Mouse (Mus musculus) cerebellum, postnatal 4 days (tissue): Measurements from ENCODE around the gene Apold1.

Source experiments
- DNase-seq, 2 experiments: peaks; one replicate each; pipeline ENCODE4 v3.0.0; 2022; ENCODE audit warnings: low spot score in 2 of 2, mixed read lengths in 1 of 2

The Apold1 gene

DNA sequence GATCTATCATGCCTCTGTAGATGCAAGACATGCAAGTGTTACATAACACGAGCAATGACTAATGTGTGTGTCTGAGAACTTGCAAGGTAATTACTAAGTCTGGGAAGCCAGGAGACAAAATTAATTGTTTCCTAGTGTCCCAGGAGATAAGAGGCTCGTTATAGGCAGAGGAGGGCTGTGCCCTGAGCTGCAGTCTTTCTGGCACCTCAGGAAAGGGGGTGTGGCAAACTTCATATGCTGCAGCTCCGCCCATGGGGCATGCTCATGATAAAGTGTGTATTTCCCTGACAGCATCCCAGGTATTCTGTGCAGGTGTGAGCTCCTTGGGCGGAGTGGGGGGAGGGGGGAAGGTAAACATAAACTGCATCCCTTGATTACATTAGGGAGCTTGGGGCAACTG lies 9.4 kb upstream of the Apold1 start:
- DNase-seq = no peak

DNA sequence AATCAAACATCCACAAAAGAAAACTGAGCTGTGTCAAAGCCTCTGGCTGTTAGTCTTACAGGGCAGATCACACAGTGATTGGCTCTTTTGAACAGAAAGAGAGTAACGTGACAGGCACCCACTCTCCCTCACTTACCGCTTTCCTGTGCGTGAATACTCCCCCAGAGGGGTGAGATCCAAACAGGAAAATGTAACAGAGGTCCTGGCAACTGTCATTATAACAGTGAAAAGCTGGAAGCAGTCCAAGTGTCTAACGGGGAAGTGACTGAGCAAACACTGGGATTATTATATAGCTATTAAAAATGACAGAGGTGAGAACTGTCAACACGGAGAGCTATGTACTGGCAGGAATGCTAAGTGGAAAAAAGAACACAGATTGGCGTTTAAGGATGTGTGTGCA lies 4.9 kb upstream of the Apold1 start:
- DNase-seq = no peak

DNA sequence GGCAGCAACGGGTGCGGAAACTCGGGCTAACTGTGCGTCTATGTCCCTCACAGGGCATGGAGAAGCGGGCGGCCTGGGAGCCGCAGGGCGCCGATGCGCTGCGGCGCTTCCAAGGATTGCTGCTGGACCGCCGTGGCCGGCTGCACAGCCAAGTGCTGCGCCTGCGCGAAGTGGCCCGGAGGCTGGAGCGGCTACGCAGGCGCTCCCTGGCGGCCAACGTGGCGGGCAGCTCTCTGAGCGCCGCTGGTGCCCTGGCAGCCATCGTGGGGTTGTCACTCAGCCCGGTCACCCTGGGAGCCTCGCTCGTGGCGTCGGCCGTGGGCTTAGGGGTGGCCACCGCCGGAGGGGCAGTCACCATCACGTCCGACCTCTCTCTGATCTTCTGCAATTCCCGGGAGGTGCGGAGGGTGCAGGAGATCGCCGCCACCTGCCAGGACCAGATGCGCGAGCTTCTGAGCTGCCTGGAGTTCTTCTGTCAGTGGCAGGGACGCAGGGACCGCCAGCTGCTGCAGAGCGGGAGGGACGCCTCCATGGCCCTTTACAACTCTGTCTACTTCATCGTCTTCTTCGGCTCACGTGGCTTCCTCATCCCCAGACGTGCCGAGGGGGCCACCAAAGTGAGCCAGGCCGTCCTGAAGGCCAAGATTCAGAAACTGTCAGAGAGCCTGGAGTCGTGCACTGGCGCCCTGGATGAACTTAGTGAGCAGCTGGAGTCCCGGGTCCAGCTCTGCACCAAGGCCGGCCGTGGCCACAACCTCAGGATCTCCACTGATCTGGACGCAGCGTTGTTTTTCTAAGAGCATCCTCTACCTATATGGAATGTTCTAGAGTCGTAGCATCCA lies 2.2 kb downstream of the Apold1 start:
- peak; percentile 73 to 87 for DNase-seq

DNA sequence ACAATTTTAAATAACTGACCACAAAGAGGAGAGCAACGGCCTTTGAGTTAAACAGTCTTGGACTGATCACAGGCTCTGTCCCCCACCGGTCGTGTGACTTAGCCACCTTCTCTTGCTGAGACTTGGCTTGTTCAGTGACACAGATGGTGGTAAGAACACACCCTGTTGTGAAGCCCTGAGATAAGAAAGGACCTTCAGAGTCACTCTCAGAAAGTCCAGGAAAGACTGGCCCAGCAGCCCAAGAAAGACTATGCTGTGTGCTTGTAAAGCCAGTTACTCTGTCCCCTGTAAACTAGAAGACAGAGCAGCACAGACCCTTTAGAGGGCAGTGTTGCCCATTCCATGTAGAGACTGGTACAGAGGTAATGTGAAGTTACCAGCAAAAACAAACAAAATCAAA lies 3.2 kb downstream of the Apold1 start:
- DNase-seq = peak in 1 of 2 experiments; percentile 25

DNA sequence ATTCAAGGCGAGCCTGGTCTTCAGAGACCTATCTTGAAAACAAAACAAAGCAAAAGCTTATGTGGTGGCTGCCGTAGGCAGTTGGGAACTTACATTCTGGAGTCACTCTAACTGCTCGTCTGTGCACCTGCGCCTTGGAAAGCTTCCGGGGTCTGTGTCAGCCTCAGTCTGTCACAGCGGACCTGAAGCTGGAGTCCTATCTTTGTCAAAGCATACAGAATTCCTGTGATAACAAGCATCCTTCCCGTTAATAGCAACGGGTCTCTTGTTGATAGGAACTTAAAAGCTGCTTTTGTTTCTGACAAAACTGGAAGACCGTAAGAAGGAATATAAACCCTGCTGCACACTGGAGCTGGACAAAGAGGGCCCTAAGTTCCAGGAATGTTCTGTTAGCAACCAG lies 6.9 kb downstream of the Apold1 start:
- DNase-seq = no peak

DNA sequence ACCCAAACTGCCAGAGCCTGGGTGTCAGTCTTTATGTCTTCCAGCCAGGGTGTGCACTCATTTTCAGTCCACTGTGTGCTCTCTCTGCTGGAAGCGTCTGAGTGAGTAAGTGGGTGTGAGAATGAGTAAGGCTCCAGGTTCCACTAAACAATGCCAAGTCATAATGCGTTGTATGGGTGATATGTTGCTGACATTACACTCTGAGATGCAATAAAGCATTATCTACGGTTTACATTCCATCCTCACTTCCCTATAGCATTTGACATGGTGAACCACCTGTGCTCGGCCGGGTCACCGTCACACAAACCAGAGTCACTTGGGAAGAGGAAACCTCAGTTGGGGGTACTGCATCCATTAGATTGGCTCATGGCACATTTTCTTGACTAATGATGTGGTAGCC lies 9.2 kb downstream of the Apold1 start:
- DNase-seq = no peak

DNA sequence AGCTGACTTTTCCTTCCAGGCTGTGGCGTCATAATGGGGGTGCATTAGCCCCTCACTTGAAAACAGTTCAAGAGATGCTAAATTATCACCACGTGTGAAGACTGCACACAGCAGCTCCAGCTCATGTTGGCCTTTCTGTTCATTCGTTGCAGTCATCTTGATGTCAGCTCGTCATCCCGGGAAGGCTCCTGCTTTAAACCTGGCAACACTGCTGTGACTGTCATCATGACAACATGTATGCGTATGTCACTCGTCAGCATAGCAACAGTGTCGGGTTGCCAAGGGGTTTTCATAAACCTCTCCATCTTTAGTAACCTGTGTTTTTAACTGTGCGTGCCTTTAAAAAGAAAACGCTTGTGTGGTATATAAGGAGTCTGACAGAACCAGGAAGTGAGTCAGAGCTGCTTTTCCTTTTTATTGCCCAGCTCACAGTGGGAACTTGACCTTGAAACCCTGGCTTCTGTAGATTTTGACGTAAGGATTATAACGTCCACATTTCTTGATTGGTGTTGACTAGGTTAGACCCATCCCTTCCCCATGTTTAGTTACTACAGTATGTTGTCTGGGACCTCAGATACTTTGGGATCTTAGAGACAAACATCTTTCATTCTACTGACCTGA lies 12.6 kb downstream of the Apold1 start:
- DNase-seq = no peak

DNA sequence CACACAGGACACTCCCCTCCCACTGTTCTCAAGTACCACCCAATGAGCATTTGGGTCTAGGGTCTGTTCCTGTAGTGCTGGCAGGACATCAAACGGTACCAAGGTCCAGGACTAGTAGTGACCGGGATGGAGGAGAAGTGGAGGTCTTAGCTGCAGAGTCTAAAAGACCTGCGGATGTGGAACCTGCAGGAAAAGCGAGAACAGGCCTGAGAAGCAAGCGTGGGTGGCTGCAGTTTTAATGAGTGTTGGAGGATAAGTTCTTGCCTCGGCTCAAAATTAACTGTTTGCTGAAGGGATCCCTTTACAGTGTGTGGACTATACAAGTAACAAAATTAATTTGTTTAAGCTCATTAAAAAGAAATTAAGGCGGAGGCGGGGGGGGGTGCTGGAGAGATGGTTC lies 13.5 kb downstream of the Apold1 start:
- DNase-seq = no peak

DNA sequence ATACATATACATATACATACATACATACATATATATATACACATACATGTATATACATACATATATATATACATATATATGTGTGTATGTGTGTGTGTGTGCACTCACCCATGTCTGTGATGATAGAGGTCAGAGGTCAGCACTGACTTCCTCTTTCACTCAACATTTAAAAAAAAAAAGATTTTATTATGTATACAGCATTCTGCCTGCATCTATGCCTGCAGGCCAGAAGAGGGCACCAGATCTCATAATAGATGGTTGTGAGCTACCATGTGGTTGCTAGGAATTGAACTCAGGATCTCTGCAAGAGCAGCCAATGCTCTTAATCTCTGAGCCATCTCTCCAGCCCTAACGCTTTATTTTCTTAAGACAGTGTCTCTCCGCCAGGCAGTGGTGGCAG lies 15.4 kb downstream of the Apold1 start:
- DNase-seq = no peak

DNA sequence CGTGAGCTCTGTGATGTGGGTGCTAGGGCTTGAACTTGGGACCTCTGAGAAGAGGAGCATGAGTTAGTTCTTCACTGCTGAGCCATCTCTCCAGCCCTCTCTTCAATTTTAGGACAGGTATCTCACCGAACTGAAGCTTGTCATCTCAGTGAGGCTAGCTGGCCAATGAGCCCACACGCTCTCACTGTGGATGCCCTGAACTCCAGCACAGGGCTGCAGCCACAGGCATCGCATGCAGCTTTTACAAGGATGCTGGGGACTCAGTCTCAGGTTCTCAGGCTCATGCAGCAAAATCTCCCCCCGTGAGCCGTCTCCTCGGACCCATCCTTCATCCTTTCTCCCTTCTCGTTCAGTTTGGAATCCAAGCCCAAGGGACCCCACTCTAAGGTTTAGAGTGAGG lies 16.6 kb downstream of the Apold1 start:
- no peak for DNase-seq

DNA sequence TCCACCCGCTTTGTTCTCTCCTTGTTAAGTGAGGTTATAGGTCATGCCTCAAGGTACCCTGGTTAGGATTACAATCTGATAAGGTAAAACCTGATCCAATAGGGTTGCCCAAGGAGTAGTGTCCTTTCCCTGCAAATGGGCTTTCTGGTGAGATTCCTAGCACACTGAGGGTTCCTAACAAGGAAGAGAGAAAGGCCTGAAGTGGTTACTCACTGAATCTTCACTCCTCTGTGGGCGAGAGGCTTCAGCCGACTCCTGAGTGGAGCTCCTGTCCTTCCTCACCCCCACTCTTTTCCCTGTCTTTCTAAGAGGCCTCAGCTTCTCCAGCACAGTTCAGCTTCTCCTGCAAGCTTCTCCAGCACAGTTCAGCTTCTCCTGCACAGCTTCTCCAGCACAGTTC lies 17.3 kb downstream of the Apold1 start:
- no peak for DNase-seq

DNA sequence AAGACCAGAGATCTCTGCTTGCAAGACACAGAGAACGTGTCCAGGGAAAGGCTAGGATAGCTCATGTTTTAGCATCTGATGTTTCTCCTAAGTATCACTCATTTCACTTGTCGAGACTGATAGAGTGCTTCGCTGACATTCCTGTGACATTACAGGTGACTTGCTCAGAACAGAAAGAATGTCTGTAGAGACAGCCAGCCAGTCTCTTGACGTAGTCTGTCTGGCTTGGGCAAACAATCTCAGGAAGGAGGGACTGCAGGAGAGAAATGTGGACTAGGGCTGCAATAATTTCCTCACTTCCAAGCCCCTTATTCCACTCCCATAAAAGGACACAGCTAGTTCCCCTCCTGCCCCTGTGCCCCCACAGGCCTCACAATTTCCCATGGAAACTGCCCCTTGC lies 18.8 kb downstream of the Apold1 start:
- no peak for DNase-seq

DNA sequence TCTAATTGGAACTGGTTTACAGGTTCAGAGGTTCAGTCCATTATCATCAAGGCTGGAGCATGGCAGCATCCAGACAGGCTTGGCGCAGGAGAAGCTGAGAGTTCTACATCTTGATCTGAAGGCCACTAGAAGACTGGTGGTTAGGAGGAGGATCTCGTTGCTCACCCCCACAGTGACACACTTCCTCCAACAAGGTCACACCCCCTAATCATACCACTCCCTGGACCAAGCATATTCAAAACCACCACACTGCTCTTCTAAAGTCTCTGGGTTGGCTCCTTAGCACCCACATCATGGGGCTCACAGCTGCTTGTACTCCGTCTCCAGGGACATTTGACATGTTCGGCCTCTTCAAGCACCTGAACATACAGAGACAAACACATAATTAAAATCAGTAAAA lies 20.5 kb downstream of the Apold1 start:
- no peak for DNase-seq

DNA sequence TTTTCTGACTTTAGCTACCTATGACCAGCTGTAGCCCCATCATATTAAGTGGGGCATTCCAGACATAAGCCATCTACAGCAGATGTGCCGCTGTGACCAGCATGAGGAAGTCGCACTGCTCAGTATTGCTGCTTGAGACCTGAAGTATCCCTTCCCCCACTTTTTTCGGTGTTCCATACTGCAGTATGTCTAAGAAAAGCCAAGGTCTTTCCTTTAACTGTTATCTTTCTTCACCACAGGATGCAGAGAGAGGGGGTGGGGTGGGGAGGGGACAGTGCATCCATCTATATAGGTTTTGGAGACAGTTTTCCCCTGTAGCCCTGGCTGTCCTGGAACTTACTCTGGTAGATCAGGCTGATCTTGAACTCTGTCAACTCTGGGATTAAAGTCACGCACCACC lies 24.9 kb downstream of the Apold1 start:
- DNase-seq = no peak

DNA sequence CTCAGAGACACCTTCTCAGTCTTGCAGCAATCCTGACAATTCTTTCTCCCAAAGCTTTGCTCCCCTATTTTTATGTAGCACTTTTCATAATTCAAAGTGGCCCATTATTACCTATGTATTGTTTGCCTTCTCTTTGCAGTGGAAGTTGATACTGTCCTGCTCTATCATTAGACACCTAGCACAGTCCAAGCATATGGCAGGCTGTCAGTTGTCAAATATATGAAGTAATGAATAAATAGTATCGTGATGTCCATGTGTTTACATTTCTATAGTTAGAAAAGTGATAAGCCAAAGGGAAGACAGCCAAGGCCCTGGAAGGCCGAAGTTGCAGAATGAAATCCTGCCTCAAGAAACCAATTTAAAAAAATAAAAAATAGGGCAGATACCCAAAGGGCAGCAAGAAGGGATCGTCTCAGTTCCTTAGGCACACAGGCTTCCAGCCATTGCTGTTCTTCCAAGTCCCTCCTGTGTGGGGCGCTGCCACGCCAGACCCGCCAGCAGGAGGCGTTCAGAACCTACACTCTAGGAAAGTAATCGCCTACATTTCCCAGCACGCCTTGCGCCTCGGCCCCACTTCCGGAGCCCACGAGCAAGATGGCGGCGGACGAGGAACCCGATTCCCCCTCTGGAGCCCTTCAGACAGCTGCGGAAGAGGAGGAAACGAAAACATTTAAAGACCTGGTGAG lies 29.7 kb downstream of the Apold1 start, which contains the start of gene Ddx47:
Gene Ddx47 (plus strand): TSS at position 565 of the 686 bp plus-strand sequence.
- peak; percentile 94 to 95 for DNase-seq

DNA sequence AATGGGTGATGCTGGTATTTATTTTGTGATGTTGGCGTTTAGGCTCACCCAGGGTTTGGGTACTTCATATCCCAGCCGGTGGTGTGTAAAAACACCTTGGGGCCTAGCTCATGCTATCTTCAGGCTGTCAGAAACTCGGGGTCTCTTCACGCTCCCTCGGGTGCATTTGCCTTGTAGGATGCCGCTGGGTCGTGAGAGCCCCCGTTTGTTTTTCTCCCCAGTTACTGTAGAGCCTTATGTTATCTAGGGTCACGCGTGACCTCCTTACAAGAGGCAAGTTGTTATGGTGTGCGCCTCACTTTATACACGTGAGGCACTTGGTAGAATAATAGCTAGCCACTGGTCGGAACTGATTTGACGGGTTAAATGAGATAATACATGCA lies 30.2 kb downstream of the Apold1 start:
- no peak for DNase-seq

DNA sequence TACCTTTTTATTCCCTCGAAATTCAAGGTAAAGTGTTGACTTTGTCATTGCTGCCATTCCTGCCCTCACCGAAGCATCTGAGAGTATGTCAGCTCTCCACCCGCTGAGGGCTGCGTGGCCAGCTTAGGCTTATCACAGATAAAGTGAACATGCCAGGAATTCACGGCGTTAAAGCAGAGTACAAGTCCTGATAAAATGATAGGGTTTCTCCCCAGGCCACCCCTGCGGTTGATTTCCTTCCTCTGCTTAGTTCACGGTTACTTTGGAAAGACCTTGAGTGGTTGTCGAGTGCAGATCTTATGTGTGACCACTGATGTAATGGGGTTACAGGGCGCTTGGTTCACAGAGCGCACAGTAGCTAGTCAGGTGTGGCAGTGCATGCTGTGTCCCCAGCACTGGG lies 35.7 kb downstream of the Apold1 start:
- DNase-seq = no peak

DNA sequence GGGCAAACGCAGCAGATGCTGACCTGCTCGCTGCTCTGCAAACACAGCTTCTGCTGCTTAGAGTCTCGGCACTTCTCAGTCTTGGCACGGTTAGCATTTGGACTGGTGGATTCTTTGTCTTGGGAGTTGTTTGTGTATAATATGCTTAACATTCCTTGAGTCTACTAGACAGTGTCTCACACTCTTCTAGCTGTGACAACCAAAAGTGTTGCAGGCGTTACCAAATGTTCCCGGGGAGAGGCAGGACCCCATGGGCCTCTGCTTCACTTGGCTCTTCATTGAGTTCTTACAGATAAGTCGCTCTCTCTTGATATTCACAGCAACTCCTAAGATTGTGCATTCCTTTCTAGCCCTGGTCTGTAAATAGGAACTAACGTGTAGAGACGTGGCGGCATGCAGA lies 38.0 kb downstream of the Apold1 start:
- DNase-seq = no peak

DNA sequence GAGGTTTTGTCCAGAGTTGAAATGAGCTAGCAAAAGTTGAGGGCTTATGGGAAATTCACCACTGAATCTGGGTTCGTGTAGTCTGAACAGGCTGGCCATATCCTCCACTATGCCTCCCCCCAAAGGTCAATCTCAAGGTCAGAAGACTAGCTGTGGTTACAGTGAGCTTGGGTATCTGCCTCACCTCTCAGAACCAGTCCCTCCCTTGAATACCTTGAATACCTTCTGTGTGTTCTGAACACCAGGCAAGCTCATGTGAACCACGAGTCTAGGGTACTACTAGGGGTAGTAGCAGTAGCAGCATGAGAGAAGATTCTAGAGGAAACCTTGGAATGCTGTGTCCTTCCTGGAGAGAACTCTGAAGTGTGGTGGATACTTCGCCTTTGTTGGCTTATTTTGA lies 40.1 kb downstream of the Apold1 start:
- no peak for DNase-seq

DNA sequence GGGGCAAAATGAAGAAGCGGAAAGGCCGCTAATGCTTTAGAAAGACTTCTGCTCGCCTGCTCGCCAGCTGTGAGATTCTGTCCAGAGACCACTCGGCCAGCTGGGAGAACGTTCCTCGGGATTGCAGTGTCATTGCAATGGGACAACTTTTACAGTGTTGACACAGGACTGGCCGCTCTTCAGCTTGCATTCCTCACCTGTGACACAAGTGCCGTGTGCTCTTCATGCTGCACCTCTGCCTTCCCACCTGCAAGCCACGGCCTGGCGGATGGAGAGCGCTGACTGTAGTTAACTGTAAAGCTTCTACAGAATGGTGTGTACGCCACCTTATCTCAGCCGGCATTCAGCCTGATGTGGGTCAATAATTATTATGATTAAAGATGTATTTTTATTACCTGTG lies 41.9 kb downstream of the Apold1 start:
- DNase-seq = no peak

DNA sequence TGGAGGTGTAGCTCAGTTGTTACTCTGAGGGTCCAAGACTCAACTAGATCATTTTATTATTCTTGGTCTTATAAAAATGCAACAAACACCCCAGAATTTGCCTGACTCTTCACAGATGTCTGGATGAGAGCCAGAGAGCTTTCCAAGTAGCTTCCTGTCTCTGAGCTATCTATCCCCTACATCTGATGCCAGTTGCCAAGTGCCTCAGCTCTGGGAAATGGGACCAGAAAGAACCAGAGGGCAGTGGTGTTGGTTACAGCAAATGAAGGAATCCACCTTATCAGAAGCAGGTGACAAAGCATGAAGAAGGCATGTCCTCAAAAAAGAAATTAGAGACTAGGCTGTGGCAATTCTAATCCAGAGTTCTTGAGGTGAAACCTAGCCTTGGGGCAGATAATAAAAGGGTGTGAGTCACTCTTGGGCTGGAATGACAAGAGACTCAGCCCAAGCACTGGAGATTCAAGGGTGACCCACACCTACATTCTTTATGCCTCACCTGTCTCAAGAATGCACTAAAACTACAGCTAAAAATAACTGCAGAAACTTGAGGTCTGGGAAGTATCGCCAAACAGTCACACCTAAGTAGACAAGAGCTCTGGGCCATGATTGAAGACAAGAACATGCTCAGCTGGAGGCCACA lies 43.4 kb downstream of the Apold1 start:
- DNase-seq = no peak

DNA sequence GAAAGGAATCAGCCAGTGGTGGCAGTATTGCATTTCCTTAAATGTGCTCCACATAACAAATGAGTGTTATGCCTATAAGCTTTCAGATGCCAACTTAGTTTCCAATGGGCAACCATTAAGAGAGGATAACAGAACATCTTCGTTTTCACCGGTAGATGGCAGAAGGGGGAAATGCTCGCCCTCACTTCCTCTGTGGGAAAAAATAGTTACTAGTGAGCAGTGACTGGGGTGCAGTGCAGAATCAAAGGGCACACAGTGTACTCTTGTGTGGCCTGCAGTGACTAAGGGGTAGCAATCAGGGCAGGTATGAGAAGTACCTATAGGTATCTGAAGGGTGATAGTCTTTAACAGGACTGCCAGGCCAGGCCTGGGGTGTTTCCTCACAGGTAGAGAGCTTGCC lies 44.7 kb downstream of the Apold1 start:
- no peak for DNase-seq
